Mouse (Mus musculus): ENCODE results near the gene Hmgcs1. TPM values are rescaled to one million over a fixed set of nuclear protein-coding genes. Genes with fewer than 3 reads are reported as not detected.
"Not testable (repeated sequence)": the region's sequence is repeated elsewhere in the genome, so short reads cannot be mapped to it uniquely, and the experiment has no call there.

Hmgcs1 gene
- total RNA-seq (2021) = 100 to 1,000 TPM; 267 to 285 TPM

DNA sequence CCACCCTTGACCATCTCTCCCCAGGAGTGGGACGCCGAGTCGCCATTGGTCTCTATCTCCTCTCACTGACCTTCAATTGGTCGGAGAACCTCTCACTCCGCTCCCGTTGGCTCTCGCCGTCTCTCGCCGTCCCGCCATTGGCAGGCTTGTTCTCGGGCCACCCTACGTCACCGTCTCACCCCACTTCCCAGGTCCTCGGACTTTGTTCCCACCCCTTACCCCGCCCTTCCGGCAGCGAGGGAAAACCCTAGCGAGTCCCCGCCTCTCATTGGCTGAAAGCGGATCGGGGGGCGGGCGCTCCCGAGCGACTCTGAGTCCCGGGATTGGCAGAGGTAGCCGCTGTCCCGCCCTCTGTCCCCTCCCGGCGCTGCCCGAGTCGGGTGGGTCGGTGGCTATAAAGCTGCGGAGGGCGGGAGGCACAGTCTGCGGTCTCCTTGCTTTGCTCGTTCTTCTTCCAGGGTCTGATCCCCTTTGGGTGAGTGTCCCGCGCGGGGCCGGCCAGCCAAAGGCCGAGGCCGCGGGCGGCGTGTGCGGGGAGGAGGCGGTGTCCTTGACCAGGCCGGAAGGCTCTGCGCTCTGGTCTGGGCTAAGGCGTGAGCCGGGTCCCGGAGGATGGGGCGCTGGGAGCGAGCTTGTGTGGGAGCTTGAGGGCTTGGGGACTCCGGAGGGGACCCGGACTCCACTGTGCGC lies at the start of gene Hmgcs1:
Gene Hmgcs1, plus strand, starts transcription at position 341 of the 690 bp plus-strand sequence.
- peak; percentile 93 to 94 for DNase-seq (ENCODE audit: extremely low spot score in 1 of 2, low spot score in 1 of 2)

DNA sequence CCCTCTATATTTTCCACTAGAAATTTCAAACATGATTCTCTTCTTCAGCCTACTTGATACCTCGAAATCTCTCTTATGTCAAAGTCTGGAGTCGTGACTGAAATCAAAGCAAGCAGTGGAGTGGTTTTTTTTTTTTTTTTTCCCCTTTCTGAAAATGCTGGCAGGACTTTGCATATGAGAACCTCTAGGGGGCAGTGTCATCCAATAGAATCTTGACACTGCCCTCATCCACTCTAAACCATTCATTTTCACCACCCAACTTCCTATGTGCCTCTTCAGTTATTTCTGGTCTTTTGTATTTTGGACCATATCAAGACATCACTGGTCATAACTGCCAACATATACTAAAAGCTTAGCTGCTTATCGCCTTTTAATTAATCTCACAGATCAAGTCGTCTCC lies 49.7 kb upstream of the Hmgcs1 start:
- no peak for DNase-seq (ENCODE audit: extremely low spot score in 1 of 2, low spot score in 1 of 2)

DNA sequence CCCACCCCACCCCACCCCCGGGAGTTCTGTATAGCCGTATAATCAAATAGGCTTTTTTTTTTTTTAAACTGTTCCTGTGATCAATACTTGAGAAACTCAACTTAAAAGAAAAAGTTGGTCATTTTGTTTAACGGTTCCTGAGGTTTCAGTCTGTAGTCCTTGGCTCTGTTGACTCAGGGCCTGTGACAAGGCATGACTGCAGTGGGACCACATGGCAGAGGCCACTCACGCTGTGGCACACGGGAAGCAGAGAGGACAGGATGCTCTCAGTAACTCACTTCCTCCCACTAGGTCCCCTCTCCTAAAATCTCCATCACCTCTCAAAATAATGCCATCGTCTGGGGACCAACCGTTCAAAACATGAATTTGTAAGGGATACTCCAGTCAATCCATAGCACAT lies 49.0 kb upstream of the Hmgcs1 start:
- DNase-seq (ENCODE audit: extremely low spot score in 1 of 2, low spot score in 1 of 2) = no peak

DNA sequence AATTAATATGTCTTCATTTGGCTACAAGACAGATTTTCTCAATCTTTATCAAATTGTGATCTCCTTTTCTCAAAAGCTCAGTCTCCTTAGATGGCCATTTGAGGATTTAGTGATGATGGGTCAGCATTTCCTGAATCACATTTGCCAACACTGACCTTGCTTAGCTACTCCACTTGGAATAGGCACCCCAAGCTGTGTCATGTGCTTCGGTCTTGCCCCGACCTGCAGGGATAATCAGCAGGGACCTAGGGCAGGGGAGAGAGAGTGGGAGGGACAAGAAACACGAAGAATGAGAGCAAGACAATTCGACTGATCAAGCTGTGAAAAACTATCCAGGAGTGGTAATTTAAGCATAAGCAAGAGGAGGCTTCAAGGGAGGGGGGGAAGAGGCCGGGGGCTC lies 45.4 kb upstream of the Hmgcs1 start:
- DNase-seq (ENCODE audit: extremely low spot score in 1 of 2, low spot score in 1 of 2) = no peak

DNA sequence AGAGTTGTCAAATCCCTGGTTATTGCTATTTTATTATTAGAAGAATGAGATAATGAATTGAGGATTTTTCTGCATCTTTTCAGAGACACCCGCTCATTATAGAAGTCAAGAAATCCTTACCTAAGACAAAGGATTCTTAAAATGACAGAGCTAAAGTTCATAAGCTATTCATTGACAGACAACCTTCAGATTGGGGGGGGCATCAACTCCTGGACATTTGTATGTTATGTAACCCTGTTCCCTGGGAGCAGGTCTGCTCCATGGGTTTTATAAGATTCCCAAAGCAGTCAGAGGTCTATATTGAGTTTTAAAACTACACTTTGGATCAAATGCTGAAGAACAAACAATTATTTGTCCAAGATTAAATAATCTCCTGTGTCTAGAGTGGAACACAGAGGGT lies 43.7 kb upstream of the Hmgcs1 start:
- DNase-seq (ENCODE audit: extremely low spot score in 1 of 2, low spot score in 1 of 2) = no peak

DNA sequence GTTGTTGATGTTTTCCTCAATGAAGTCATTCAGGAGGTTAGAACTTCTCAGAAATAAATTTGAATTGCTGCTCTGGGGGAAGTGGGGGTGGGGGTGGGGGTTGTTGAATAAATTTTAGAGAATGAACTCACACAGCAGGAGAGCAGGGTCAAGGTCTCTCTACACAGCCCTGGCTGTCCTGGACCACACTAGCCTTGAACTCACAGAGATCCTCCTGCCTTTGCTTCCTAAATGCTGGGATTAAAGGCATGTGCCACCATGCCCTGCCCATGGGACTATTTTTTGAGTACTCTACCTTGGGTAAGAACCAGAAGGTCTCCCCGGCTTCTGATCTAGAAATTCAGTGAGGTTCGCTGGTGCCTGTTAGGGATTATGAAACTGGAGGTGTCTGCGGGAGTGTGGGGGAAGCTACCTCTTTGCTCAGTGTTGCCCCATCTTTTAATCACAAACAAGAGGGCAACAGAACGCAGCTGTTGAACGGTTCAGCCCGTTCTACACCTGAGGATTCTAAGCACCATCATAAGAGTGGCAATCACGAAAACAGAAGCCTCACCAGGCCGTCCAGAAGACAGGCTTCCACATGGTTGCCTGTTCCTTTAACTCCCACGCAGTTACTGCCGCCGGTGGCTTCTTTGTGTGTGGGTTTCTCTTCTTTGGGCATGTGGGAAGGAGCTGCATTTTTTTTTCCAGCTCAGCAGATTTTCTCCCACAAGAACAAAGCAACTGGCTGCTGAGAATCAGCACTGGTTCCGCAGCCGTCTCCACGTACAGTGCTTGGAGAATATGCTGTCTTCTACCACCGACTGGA lies 41.1 kb upstream of the Hmgcs1 start:
- DNase-seq (ENCODE audit: extremely low spot score in 1 of 2, low spot score in 1 of 2) = no peak

DNA sequence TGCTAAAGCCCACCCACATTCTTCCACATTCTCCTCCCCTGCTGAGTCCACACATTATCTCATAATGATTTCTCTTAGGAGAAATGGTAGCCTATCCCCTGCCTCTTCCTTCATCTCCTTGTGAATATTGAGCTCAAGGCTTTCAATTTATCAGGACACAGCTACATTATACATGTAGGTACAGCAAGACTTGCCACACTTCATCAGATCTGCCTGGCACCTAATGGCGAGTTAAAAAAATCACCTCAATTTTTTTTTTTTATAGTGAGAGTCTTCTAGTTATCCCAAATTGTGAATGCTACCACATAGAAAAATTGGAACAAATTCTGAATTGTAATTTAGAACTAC lies 40.5 kb upstream of the Hmgcs1 start:
- no peak for DNase-seq (ENCODE audit: extremely low spot score in 1 of 2, low spot score in 1 of 2)

DNA sequence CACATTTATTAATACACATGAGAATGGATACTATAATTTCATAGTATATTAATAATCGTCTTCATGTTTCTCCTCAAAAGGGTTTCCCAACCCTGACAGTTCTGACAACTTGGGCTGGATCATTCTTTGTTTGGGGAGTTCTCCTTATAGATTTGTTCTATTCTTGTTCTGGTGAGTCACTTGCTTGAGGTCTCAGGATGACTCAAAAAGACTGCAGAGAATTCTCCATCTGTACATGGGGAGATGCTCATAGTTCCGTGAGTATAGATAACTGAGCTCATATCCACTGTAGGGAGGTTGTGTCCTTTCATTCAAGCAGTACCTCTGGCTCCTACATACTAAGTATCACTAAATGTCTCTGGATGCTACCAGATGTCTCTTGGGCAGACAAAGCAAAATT lies 35.4 kb upstream of the Hmgcs1 start:
- DNase-seq (ENCODE audit: extremely low spot score in 1 of 2, low spot score in 1 of 2) = no peak

DNA sequence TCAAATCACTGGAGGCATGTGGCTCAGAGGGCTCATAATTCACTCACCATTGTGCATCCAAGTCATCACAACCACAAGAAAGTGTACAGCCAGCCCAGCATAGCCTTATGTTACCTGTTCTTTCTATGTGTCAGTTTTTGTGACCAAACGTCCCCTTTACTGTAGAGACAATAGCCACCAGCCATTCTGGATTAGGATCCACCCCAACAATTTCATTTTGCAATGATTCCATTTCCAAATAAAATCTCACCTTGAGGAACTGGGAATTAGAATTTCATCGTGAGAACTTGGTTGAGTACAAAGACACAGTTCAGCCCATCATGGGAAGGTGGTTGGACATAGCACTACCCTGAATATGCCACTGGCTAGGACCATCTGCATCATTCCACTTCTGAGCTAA lies 33.9 kb upstream of the Hmgcs1 start:
- DNase-seq (ENCODE audit: extremely low spot score in 1 of 2, low spot score in 1 of 2) = no peak

DNA sequence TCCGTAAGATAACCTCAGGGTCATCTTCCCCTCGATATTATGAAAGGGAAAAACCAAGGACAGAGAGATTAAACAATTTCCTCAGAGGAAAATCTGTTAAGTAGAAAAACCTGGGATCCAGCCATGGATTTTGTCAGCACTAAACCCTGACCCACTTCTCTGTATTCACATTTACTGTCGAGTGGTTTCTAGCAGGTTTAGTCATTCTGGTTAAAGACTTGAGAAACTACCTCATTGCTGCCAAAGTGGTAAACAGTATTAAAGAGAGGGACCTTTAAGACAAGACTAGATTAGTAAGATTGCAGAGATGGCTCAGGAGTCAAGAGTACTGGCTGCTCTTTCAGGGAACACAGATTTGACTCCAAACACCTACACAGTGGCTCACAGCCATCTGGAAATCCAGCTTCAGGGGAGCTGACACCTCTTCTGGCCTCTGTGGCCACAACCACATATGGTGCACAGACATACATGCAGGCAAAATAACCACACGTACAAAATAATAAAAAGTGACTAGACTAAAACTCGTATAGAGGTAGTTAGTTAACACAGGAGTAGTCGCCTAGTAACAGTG lies 33.2 kb upstream of the Hmgcs1 start:
- no peak for DNase-seq (ENCODE audit: extremely low spot score in 1 of 2, low spot score in 1 of 2)

DNA sequence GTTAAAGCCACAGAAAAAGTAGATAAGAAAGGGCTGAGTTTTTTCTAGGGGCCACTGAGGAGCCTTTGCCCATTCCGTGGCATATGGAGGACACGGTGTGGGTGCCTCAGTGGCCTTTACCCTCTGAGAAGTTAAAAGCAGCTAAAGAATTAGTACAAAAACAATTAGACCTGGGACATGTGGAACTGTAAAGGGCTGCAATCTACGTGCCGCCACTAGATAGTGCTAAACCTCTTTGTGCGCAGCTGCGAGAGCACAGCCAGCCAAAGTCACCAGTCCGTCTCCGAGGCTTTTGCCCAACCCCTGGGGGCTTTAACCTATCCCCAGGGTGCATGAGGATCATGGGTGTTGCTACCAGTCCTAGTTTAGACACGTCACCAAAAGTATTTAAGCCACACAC lies 28.8 kb upstream of the Hmgcs1 start:
- peak in 1 of 2 experiments; percentile 33 for DNase-seq (ENCODE audit: extremely low spot score in 1 of 2, low spot score in 1 of 2)

DNA sequence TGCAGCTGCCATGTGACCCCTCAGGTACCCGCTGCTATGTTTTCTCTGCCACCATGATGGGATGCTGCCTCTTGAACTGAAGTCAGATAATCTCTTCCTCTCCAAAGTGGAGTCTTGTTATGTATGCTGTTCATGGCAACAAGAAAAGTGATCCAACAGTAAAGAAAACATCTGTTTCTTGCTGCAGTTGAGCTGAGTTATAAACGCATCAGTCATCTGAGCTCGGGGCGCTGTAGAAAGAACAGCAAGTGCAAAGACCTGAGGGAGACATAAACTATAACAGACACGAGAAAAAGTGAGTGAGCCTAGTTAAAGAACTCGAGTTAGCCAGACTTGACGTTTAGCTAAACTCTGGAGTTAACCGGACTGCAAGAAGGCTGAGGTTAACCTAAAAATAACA lies 11.4 kb upstream of the Hmgcs1 start:
- no peak for DNase-seq (ENCODE audit: extremely low spot score in 1 of 2, low spot score in 1 of 2)

DNA sequence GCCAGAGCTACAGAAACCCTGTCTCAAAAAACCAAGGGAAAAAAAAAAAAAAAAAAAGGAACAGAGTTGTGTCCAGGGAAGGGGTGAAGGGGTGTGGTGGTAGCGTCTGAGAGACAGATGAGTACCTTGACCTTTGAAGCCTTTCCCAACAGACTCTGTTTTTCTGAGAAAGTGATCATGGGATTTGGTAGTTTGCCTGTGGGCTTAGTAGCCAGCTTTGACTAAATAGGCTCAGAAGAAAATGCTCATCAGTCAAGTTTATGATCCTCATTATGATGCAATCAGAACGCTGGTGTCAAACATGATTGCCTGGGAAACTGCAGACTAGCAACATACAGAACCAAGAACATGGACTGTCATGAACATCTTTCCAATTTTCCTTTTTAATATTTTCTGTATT lies 10.5 kb upstream of the Hmgcs1 start:
- no peak for DNase-seq (ENCODE audit: extremely low spot score in 1 of 2, low spot score in 1 of 2)

DNA sequence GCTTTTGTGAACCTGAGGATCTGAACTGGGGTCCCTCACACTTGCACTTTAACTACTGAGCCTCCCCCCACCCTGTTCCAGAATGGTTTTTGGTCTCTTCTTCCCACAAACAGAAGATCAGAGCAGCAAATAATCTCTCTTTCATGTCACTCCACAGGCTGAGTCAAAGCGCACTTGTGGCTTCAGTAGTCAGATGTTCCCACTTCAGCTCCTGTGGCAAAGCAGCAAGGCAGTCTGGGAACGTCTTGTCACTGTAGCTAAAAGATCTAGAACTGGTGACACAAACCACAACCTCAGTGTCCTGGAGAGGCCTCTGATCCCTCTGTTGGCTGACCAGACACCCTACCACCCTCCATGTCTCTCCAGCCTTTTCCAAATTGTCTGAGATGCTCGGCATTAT lies 9.0 kb upstream of the Hmgcs1 start:
- no peak for DNase-seq (ENCODE audit: extremely low spot score in 1 of 2, low spot score in 1 of 2)

DNA sequence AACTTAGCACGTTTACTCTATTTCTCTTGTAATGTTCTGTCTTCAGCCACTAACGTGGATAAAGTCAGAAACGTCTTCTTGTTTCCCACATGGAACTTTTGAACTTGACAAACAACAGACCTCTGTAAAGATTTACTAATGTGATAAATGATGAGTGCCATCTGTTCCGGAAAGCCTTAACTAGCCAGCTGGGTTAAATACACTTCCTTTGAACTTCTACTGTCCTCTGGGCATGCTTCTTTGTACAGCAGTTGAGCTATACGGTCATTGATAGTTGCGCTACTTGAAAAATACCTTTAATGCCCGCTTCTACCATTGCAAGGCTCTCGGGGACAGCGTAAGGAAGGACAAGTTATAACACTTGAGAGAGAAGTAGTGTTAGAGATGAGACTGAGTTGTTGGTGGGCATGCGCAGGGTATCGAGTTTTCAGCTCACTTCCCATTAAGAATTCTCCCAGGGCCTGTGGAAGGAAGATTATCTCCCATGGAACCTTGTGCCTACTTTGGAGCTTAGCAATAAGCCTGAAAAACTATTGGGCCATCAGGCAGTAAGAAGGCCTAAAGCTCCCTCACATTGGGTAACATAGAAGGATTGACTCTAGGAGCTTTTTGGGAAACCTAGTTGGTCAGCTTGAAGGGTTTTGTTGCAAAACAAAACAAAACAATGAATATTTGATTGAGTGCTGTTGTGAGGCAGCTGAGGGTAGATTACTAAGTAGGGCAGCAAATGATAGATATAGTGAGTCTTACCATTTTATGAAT lies 5.6 kb upstream of the Hmgcs1 start:
- DNase-seq (ENCODE audit: extremely low spot score in 1 of 2, low spot score in 1 of 2) = no peak

DNA sequence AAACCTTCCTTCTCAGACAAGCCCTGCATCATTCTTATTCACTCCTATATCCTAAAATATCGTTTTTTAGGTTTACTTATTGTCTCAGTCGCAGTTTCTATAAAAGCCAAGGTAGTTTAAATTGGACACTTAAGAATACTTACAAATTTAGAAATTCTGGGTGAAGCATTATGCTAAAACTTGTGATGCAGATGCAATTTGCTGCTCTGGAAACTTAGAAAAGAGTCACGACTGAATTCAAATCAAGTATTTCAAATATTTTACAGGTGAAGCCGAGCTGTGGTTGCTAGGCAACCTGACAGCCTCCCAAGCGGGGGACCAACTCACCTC lies 505 bp upstream of the Hmgcs1 start:
- no peak for DNase-seq (ENCODE audit: extremely low spot score in 1 of 2, low spot score in 1 of 2)

DNA sequence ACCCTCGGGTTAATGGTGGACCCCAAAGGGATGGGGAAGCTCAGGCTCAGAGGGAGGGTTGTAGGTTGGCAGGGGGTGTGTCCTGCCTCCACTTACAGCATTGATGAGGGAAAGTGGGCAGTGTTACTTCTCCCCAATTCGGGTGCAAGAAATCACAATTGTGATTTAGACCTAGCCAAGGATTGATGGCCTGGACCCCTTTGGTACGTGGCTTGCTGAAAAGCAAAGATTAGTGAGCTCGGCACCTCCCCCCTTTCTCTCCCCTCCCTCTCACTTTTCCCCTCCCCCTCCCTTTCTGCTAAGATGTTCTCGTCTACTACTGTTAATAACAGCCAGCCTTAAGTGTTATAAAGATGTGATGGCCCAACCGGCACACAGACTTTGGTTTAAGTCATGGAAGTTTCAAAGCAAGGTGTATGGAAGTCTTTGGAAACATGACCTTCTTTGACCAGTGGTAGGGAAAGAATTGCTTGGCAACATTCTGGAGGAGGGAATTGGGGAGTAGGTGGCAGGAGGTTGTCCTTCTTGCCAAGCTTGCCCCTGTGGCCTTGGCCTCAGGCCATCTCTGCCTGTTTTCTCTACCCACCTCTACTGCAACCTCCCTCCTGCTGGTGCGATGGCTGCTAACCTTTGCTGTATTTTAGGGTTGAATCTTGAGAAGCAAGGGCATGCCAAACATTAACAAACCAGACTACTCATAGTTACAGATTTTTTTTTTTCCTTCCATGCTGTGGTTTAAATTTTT lies 869 bp downstream of the Hmgcs1 start:
- DNase-seq (ENCODE audit: extremely low spot score in 1 of 2, low spot score in 1 of 2) = no peak

DNA sequence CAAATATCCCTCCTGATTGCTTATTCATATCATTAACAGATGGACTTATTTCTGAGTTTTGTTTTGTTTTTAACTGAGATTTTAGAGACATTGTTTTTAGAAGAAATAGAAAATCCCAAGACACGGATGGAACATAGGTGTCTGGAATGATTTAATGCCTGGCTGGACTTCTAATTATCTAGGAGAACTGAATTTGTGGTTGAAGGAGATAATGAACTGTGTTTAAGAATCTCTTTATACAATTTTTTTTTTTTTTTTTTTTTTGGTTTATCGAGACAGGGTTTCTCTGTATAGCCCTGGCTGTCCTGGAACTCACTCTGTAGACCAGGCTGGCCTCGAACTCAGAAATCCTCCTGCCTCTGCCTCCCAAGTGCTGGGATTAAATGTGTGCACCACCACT lies 1.8 kb downstream of the Hmgcs1 start:
- DNase-seq (ENCODE audit: extremely low spot score in 1 of 2, low spot score in 1 of 2) = not testable (repeated sequence)

DNA sequence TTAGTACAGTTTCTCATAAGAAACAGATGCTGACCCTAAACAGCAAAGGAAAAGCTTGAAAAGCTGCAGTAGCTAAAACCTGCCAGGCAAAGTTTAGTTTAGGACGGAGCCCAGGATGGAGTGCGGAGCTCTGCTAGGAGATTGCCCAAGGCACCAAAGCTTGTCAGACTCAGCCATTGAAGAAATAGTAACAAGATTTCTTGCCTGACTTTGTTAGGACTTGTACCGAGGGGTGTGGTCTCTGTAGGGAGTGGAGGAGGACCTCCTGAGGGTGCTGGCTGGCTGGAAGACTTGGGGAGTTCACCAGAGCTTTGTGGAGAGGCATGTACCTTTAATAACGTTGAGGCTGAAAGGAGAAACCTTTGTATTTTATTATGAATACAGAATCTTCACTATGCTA lies 5.5 kb downstream of the Hmgcs1 start:
- no peak for DNase-seq (ENCODE audit: extremely low spot score in 1 of 2, low spot score in 1 of 2)

DNA sequence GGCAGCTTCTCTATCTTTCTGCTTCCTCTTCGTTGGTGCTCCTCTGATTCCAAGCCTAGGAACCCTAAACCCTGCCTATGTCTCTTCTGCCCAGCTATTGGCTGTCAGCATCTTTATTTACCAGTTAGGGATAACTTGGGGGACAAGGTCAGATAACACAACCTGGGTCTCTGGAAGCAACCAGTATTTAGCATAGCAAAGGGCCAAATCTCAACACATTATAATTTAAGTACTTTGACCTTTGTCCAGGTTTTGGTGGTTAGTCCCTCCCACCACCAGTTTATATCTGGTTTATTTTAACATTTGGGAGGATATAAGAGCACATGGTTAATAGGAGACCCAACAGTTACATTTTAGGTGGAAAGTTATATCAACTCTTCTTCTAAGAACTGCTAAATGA lies 6.3 kb downstream of the Hmgcs1 start:
- DNase-seq (ENCODE audit: extremely low spot score in 1 of 2, low spot score in 1 of 2) = no peak

DNA sequence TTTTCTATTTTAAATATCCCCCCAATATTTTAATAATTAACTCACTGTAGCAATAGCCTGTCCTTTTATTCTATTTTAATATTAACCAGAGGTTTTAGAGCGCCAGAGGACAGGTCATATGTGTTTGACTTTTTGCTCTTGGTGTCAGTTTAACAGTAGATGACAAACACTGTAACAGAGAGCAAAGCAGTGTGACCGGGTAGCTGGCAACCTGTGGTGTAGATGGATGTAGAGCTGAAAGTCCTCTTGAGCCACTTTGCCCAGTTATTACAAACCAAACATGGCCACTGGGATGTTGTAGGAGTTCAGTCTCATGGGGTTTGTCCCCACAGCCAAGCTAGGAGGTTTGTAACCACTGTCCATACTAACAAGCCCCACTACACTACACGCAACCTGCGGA lies 8.3 kb downstream of the Hmgcs1 start:
- no peak for DNase-seq (ENCODE audit: extremely low spot score in 1 of 2, low spot score in 1 of 2)

Data from layer of hippocampus, postnatal 25 days (tissue).